Mouse (Mus musculus): ENCODE measurements around the gene Pfkfb4.
A peak's percentile ranks its signal among the peaks of the same experiment; 100 is the strongest.

Gene Pfkfb4

GRCm38 (mm10) chr9:109058006-109058765 lies 66.6 kb downstream of the Pfkfb4 start:
- no peak for DNase-seq

GRCm38 (mm10) chr9:109059136-109059903 lies 67.7 kb downstream of the Pfkfb4 start, which contains the start of gene Trex1:
Gene Trex1 (minus strand): TSS chr9:109059734.
- peak; percentile 89 to 93 for DNase-seq

- no peak for DNase-seq
Measured at GRCm38 (mm10) chr9:109060184-109060897, 68.8 kb downstream of the Pfkfb4 start.

- no peak for DNase-seq
Measured at GRCm38 (mm10) chr9:109060898-109061295, 69.3 kb downstream of the Pfkfb4 start.

- no peak for DNase-seq
Measured at GRCm38 (mm10) chr9:109068095-109068735, 76.6 kb downstream of the Pfkfb4 start.

- DNase-seq, result peak; percentile 94
Measured at GRCm38 (mm10) chr9:109073661-109074573, 82.3 kb downstream of the Pfkfb4 start, which contains the start of gene Atrip. Gene Atrip (minus strand): TSS chr9:109074124.

GRCm38 (mm10) chr9:109080516-109080915 lies 88.9 kb downstream of the Pfkfb4 start:
- no peak for DNase-seq

GRCm38 (mm10) chr9:109081749-109082123 lies 90.2 kb downstream of the Pfkfb4 start:
- no peak for DNase-seq

Measured in cerebellum, postnatal 36 days (tissue).